Mouse (Mus musculus): ENCODE results near the gene Tkt. TPM values are rescaled to one million over a fixed set of nuclear protein-coding genes. Genes with fewer than 3 reads are reported as not detected.
"Not testable (repeated sequence)": the region's sequence is repeated elsewhere in the genome, so short reads cannot be mapped to it uniquely, and the experiment has no call there.

Gene Tkt
- polyA plus RNA-seq, 1 experiment from 2014 or later: 206 TPM

DNA sequence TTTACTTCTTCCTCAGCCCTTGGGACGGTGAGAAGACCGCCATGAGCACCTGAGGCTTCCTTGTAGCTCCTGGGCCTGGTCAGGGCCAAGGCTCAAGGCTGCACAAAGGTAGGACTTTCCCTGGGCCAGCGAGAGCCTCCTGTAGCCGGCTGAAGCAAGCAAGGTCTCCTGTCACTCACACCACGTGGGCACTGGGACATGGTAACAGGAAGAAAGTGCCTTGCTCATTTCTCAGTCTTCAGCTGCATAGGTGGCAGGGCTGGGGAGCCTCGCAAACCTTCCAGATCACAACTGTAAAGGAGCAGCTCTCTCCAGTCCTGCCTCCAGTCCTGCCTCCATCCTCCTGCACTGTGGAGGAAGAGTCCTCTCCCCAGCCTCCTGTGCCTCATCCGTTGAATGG is 27.6 kb downstream of the Tkt start:
- H3K9me3 ChIP-seq: no peaks in the 10 kb centered on the region
- H3K4me2 ChIP-seq: no peak overlapping the region
- ATAC-seq (ENCODE audit: insufficient number of reproducible peaks, low FRiP score, low TSS enrichment, low read depth): no peak
- H3K27me3 ChIP-seq: no peaks in the 10 kb centered on the region
- no peak overlapping the region for H3K4me3 ChIP-seq
- H3K4me1 ChIP-seq: peaks cover 15% of the 10 kb centered on the region
- 67% methylated on average over 7 of the region's 7 CpGs for WGBS
- H3K36me3 ChIP-seq: peaks cover 47% of the 10 kb centered on the region
- no peak overlapping the region for H3K9ac ChIP-seq
- H3K27ac ChIP-seq: 0 out of 2 replicates have a peak overlapping the region, but pooled peaks have one; percentile 4

GRCm38 (mm10) chr14:30576260-30576659 is 28.1 kb downstream of the Tkt start:
- Histone ChIP-seq H3K9ac (no peak overlapping the region), H3K4me2 (no peak overlapping the region), H3K27ac (0 out of 2 replicates have a peak overlapping the region, but pooled peaks have one; percentile 4), H3K4me1 (peaks cover 15% of the 10 kb centered on the region), H3K9me3 (no peaks in the 10 kb centered on the region), H3K36me3 (peaks cover 42% of the 10 kb centered on the region), H3K27me3 (no peaks in the 10 kb centered on the region), H3K4me3 (no peak overlapping the region)
- WGBS: 49% methylated on average over 5 of the region's 5 CpGs
- ATAC-seq (ENCODE audit: insufficient number of reproducible peaks, low FRiP score, low TSS enrichment, low read depth): no peak

DNA sequence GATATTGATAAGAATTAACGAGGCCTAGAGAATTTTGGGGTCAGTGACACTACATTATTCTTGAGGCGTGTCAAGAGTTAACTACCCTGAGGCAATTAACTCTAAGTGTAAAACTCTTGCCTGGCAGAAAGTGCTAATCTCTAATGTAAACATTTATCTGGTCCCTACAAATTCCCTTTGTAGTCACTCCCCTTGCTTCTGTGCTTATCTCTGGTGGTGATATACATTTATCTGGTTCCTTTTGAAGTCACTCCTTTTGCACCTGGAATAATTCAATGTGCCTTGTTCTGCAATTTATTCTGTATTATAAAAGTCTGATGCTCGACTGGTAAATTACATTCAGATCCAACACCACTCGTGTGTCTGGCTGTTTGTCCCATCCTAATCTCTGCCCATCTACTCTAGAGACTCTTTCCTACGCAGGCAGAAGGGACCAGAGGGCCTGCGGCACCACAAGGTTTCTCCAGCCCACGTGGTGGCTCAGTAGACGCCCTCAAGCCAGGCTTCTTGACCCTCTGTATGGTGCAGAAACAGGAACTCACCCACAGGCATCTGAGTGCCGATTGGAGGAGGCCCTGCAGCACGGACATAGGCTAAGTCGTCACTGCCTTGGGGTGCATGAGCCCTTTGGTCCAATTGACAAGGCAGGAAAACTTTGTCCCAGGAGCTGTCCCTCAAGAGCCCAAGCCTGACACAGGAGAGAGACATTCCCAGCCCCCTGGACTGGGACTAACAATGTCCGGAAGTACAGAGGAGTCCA is 29.3 kb downstream of the Tkt start:
- H3K4me2 ChIP-seq; H3K27ac ChIP-seq; H3K4me3 ChIP-seq; H3K9ac ChIP-seq; H3K27me3 ChIP-seq; ATAC-seq (ENCODE audit: insufficient number of reproducible peaks, low FRiP score, low TSS enrichment, low read depth); H3K9me3 ChIP-seq: not testable (repeated sequence)
- H3K36me3 ChIP-seq: peaks cover 30% of the 10 kb centered on the region
- WGBS: 30% methylated on average over 10 of the region's 12 CpGs
- H3K4me1 ChIP-seq: peaks cover 15% of the 10 kb centered on the region

DNA sequence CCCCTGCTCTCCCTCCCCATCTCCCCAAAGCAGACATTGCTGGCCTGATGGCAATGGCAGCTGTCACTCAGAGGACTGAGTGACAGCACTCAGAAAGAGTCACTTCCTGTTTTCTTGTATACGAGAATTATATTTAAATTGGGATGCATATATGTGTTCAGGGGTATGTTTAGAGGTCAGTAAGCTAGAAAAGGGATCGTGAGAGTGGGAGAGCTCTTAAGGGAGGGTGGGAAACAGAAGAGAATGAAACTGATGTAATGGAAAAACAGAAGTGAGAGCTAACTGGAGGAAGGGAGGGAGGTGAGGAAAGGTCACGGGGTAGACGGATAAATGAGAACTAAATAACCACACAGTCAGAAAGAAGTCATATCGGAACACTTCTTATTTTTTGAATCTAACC is 31.0 kb downstream of the Tkt start:
- H3K36me3 ChIP-seq: peaks cover 14% of the 10 kb centered on the region
- no peak overlapping the region for H3K4me2 ChIP-seq
- 73% methylated on average over 5 of the region's 5 CpGs for WGBS
- no peaks in the 10 kb centered on the region for H3K9me3 ChIP-seq
- no peak overlapping the region for H3K4me3 ChIP-seq
- H3K4me1 ChIP-seq: peaks cover 15% of the 10 kb centered on the region
- no peak overlapping the region for H3K9ac ChIP-seq
- H3K27ac ChIP-seq: no peak overlapping the region
- ATAC-seq (ENCODE audit: insufficient number of reproducible peaks, low FRiP score, low TSS enrichment, low read depth): no peak
- no peaks in the 10 kb centered on the region for H3K27me3 ChIP-seq

DNA sequence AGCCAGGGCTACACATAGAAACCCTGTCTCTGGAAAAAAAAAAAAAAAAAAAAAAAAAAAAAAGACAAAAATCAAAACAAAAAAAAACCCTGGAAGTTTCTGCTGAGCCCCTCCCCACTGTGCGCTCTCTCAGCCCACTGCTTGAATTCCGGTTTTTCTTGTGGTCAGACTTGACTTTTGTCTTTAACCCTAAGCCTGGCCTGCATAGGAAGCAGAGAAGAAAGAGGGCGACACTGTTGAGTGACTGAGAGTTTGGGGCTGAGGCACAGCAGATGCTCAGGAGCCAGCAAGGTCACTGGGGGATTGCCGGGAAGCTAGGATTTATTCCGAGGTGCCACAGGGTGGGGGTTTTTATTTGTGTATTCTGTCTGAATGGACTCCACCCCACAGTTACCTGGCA is 31.7 kb downstream of the Tkt start:
- no peak overlapping the region for H3K9ac ChIP-seq
- no peak for ATAC-seq (ENCODE audit: insufficient number of reproducible peaks, low FRiP score, low TSS enrichment, low read depth)
- H3K4me1 ChIP-seq: peaks cover 21% of the 10 kb centered on the region
- no peak overlapping the region for H3K4me2 ChIP-seq
- H3K9me3 ChIP-seq: no peaks in the 10 kb centered on the region
- no peak overlapping the region for H3K4me3 ChIP-seq
- H3K36me3 ChIP-seq: peaks cover 12% of the 10 kb centered on the region
- H3K27me3 ChIP-seq: no peaks in the 10 kb centered on the region
- H3K27ac ChIP-seq: no peak overlapping the region
- 34% methylated on average over 5 of the region's 5 CpGs for WGBS

GRCm38 (mm10) chr14:30581238-30581637 is 33.1 kb downstream of the Tkt start:
- H3K4me2 ChIP-seq: no peak overlapping the region
- peaks cover 18% of the 10 kb centered on the region for H3K4me1 ChIP-seq
- no peak overlapping the region for H3K27ac ChIP-seq
- 79% methylated on average over 1 of the region's 1 CpGs for WGBS
- no peak for ATAC-seq (ENCODE audit: insufficient number of reproducible peaks, low FRiP score, low TSS enrichment, low read depth)
- no peaks in the 10 kb centered on the region for H3K9me3 ChIP-seq
- H3K27me3 ChIP-seq: no peaks in the 10 kb centered on the region
- H3K4me3 ChIP-seq: no peak overlapping the region
- no peaks in the 10 kb centered on the region for H3K36me3 ChIP-seq
- no peak overlapping the region for H3K9ac ChIP-seq

DNA sequence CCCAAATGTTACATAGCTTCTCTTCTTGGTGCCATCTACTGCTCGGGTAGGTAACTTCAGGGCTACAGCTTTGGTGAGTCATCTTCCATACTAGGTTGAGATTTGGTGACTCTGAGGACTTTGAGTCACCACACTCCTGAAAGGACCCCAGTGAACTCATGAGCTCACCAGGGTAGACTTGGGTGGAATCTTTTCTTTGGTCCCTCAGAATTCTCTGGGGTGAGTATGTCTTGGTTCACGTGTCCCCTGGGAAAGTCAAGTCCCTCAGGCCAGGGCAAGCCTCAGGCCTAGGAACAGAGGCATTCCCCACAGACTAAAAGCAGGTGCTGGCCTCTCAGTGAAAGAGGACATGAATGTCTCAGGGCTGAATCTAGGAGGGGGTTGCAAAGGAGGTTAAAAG is 35.9 kb downstream of the Tkt start:
- Histone ChIP-seq H3K9ac (no peak overlapping the region), H3K4me3 (no peak overlapping the region)
- WGBS: 53% methylated on average over 2 of the region's 2 CpGs

DNA sequence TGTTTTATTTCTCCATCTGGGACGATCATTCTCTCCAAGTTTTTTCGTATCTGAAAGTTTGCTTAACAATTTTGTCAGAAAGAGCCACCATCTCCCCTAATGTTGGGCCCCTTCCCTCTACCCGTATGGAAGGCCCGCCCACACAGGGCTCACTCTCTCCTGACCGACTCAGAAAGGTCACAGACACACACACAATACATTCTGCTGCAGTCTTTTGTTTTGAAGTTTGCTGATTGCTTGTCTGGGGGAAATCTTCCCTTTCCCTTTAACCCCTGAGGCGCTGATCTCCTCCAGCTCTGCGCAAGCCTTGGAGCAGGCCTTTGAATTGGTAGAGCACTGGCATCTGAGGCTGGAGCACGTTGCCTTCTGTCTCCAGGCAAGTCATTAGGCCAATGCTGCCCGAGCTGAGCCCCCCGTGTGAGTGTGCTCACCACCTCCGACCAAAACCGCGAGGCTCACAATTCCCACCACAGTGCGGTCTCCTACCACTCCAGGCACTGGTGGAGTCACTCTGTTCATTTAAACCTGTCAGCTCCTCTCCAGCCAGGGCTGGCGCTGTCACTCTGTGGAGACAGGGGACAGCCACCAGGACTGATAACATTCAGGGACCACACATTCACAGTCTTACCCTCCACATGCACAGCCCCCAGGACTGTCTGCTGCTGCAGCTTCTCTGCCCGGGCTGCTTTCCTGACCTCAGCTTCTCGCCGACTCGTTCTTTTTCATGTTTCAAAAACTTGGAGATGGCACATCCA is 36.5 kb downstream of the Tkt start:
- Histone ChIP-seq H3K36me3 (no peaks in the 10 kb centered on the region), H3K4me3 (no peak overlapping the region), H3K9ac (no peak overlapping the region), H3K4me1 (peaks cover 27% of the 10 kb centered on the region), H3K9me3 (no peaks in the 10 kb centered on the region), H3K4me2 (no peak overlapping the region), H3K27ac (no peak overlapping the region), H3K27me3 (no peaks in the 10 kb centered on the region)
- no peak for ATAC-seq (ENCODE audit: insufficient number of reproducible peaks, low FRiP score, low TSS enrichment, low read depth)
- WGBS: 50% methylated on average over 19 of the region's 19 CpGs

More for the DNA sequence above, 35.9 kb downstream of the Tkt start:
- Histone ChIP-seq H3K9me3 (no peaks in the 10 kb centered on the region), H3K4me1 (peaks cover 27% of the 10 kb centered on the region), H3K27ac (no peak overlapping the region), H3K36me3 (no peaks in the 10 kb centered on the region), H3K27me3 (no peaks in the 10 kb centered on the region), H3K4me2 (no peak overlapping the region)
- ATAC-seq (ENCODE audit: insufficient number of reproducible peaks, low FRiP score, low TSS enrichment, low read depth): no peak

DNA sequence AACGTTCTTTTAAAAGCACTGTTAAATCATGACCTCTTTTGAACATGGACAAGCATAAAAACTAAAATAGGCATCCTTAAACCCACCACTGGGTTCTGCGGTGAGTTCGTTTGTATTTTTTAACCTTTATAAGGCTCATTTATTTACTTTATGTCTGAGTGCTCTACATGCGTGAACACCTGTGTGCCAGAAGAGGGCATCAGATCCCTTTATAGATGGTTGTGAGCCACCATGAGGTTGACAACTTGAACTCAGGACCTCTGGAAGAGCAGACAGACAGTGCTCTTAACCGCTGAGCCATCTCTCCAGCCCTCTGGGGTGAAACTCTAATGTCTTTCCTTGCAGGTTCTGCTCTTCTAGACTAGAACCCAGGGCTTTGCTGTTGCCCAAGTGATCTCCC is 37.2 kb downstream of the Tkt start:
- 72% methylated on average over 5 of the region's 5 CpGs for WGBS
- no peak for ATAC-seq (ENCODE audit: insufficient number of reproducible peaks, low FRiP score, low TSS enrichment, low read depth)
- peaks cover 24% of the 10 kb centered on the region for H3K4me1 ChIP-seq

DNA sequence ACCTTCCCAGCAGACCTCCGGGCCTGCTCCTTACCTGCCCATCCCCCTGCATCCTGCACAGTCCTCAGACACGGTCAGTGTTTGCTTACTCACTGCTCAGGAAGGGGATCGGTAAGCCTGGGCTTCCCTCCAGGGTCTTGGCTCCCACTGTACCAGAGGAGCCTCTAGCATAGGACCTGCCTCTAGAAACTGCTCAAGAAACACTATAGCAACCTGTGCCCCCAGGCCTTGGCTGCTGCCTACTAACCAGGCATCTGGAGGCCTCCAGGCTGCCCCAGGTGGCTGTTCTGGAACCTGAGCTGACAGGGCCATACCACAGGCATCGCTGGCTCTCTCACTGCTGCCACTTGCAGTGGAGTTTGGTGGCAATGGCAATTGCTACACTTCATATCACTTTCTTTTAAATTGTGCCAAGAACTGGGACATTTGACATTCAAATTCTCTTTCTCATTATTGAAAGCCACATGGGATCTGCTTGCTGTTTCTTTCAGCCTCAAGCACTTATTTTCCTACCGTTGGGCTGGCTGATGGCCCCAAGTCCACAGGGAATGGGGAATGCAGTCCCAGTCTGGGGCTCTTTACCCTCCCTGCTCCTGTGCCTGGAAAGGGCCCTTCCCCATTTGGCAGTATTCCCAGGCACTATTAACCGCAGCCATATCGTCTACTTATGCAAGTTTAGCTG is 38.8 kb downstream of the Tkt start:
- H3K9me3 ChIP-seq: no peaks in the 10 kb centered on the region
- H3K27me3 ChIP-seq: no peaks in the 10 kb centered on the region
- peak overlapping the region; percentile 28 for H3K27ac ChIP-seq
- peaks cover 30% of the 10 kb centered on the region for H3K4me1 ChIP-seq
- H3K36me3 ChIP-seq: no peaks in the 10 kb centered on the region
- no peak overlapping the region for H3K9ac ChIP-seq
- no peak for ATAC-seq (ENCODE audit: insufficient number of reproducible peaks, low FRiP score, low TSS enrichment, low read depth)
- 23% methylated on average over 7 of the region's 7 CpGs for whole genome bisulfite sequencing
- no peak overlapping the region for H3K4me3 ChIP-seq
- no peak overlapping the region for H3K4me2 ChIP-seq

More for the DNA sequence above, 37.2 kb downstream of the Tkt start:
- Histone ChIP-seq H3K27me3 (no peaks in the 10 kb centered on the region), H3K9ac (no peak overlapping the region), H3K9me3 (no peaks in the 10 kb centered on the region), H3K27ac (no peak overlapping the region), H3K4me2 (no peak overlapping the region), H3K4me3 (no peak overlapping the region), H3K36me3 (no peaks in the 10 kb centered on the region)

GRCm38 (mm10) chr14:30590041-30590645 is 42.0 kb downstream of the Tkt start:
- H3K36me3 ChIP-seq: no peaks in the 10 kb centered on the region
- H3K4me1 ChIP-seq: peaks cover 45% of the 10 kb centered on the region
- no peak overlapping the region for H3K9ac ChIP-seq
- 78% methylated on average over 11 of the region's 11 CpGs for WGBS
- no peak overlapping the region for H3K27ac ChIP-seq
- H3K4me2 ChIP-seq: no peak overlapping the region
- no peak for ATAC-seq (ENCODE audit: insufficient number of reproducible peaks, low FRiP score, low TSS enrichment, low read depth)
- H3K27me3 ChIP-seq: no peaks in the 10 kb centered on the region
- H3K4me3 ChIP-seq: no peak overlapping the region
- H3K9me3 ChIP-seq: no peaks in the 10 kb centered on the region
